Mouse (Mus musculus): ENCODE results near the gene Ajap1. TPM values are rescaled to one million over a fixed set of nuclear protein-coding genes. Genes with fewer than 3 reads are reported as not detected.

Ajap1 gene
- 16.3 and 18.5 TPM in 2 replicates for polyA plus RNA-seq (2014; fragmentation: Nextera tagmentation; extraction: Ambion mirVana)

DNA sequence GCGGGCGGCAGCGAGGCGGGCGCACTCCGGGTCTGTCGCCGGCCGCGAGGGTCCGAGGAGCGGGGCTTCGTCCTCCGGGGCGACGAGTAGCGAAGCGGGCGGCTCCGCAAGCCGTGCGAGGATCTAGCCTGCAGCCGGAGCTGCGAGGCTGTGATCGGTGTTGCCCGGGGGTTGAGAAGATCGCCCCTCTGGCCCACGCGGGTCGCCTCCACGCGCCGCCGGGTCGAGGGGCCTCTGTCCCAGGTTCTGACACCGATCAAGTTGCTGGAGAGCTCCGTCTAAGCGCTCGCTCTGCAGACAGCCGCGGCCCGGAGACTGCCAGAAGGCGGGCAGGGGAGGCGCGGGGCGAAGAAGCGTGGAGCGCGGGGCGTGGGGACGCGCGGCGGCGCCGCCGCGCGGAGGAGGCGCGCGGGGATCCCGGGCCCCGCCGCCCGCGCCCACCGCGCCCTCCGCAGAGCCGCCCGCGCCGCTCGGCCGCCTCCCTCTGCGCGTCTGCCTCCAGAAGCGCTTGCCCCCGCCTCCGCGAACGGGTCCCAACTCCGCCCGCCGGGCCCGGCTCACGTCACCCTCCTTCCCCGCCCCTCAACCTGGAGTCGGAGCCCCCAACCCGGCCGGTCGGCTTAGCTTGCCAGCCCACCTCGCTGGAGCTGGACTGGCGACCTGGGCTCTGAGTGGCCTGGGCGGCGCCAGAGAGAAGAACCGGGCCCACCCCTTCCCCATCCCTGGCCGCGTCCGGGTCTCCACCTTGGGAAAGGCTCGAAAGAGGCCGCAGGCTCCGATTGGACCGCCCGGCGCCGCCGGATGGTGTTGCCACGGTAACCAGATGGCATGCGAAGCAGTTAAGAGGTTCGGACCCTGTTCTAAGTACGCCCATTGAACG is at the start of gene Ajap1:
TSS of gene Ajap1 (minus strand) at position 353 of the 880 bp plus-strand sequence.
- peak; percentile 53 for DNase-seq (ENCODE audit: low spot score)
- WGBS = under 1% methylated on average over 65 of the region's 114 CpGs
- no peaks in the 10 kb centered on the region for H3K36me3 ChIP-seq (replicated peaks; ENCODE audit: control insufficient read depth, insufficient read depth)
- H3K27me3 ChIP-seq (ENCODE audit: control insufficient read depth, insufficient read depth, low read length) = no peaks in the 10 kb centered on the region
- peak; percentile 62 for ATAC-seq (ENCODE audit: low FRiP score)
- H3K9me3 ChIP-seq (ENCODE audit: control insufficient read depth, low read length) = no peaks in the 10 kb centered on the region
- peak within 1 kb of the TSS; percentile 68 for H3K4me3 ChIP-seq (replicated peaks; ENCODE audit: low read length)
- peak within 1 kb of the TSS; percentile 87 for H3K27ac ChIP-seq
- H3K4me1 ChIP-seq (replicated peaks; ENCODE audit: control insufficient read depth, insufficient read depth, low read length) = peaks cover 49% of the 10 kb centered on the region
- H3K4me2 ChIP-seq (replicated peaks) = peak within 1 kb of the TSS; percentile 85
- H3K9ac ChIP-seq = peak within 1 kb of the TSS; percentile 89

- no peaks in the 10 kb centered on the region for H3K36me3 ChIP-seq (replicated peaks; ENCODE audit: control insufficient read depth, insufficient read depth)
- H3K27ac ChIP-seq = no peak overlapping the region
- 0 out of 2 replicates have a peak, but pooled peaks have one; percentile 11 for ATAC-seq (ENCODE audit: low FRiP score)
Observed at GRCm38 (mm10) chr4:153530536-153530935, 47.9 kb upstream of the Ajap1 start.

GRCm38 (mm10) chr4:153521601-153522000 is 39.0 kb upstream of the Ajap1 start:
- H3K4me3 ChIP-seq (replicated peaks; ENCODE audit: low read length) = no peak overlapping the region

More at GRCm38 (mm10) chr4:153530536-153530935, 47.9 kb upstream of the Ajap1 start:
- Histone ChIP-seq H3K4me1 (replicated peaks; ENCODE audit: control insufficient read depth, insufficient read depth, low read length) (no peaks in the 10 kb centered on the region), H3K27me3 (ENCODE audit: control insufficient read depth, insufficient read depth, low read length) (no peaks in the 10 kb centered on the region), H3K4me3 (replicated peaks; ENCODE audit: low read length) (no peak overlapping the region), H3K9me3 (ENCODE audit: control insufficient read depth, low read length) (no peaks in the 10 kb centered on the region), H3K9ac (no peak overlapping the region), H3K4me2 (replicated peaks) (no peak overlapping the region)
- WGBS = 56% methylated on average over 14 of the region's 14 CpGs
- no peak for DNase-seq (ENCODE audit: low spot score)

GRCm38 (mm10) chr4:153519888-153520287 is 37.3 kb upstream of the Ajap1 start:
- Histone ChIP-seq H3K27ac (no peak overlapping the region), H3K27me3 (ENCODE audit: control insufficient read depth, insufficient read depth, low read length) (no peaks in the 10 kb centered on the region), H3K36me3 (replicated peaks; ENCODE audit: control insufficient read depth, insufficient read depth) (no peaks in the 10 kb centered on the region), H3K4me2 (replicated peaks) (no peak overlapping the region), H3K4me1 (replicated peaks; ENCODE audit: control insufficient read depth, insufficient read depth, low read length) (peaks cover 5% of the 10 kb centered on the region; the same call in 1 of the 2 replicates), H3K9me3 (ENCODE audit: control insufficient read depth, low read length) (0 out of 2 replicates have a peak, but pooled peaks cover 5% of the 10 kb centered on the region), H3K9ac (no peak overlapping the region), H3K4me3 (replicated peaks; ENCODE audit: low read length) (no peak overlapping the region)
- ATAC-seq (ENCODE audit: low FRiP score) (no peak), DNase-seq (ENCODE audit: low spot score) (no peak)
- 93% methylated on average over 3 of the region's 3 CpGs for WGBS

More at GRCm38 (mm10) chr4:153521601-153522000, 39.0 kb upstream of the Ajap1 start:
- Histone ChIP-seq H3K4me2 (replicated peaks) (no peak overlapping the region), H3K27me3 (ENCODE audit: control insufficient read depth, insufficient read depth, low read length) (no peaks in the 10 kb centered on the region), H3K36me3 (replicated peaks; ENCODE audit: control insufficient read depth, insufficient read depth) (no peaks in the 10 kb centered on the region), H3K9ac (no peak overlapping the region), H3K9me3 (ENCODE audit: control insufficient read depth, low read length) (0 out of 2 replicates have a peak, but pooled peaks cover 5% of the 10 kb centered on the region), H3K4me1 (replicated peaks; ENCODE audit: control insufficient read depth, insufficient read depth, low read length) (no peaks in the 10 kb centered on the region), H3K27ac (no peak overlapping the region)
- 88% methylated on average over 1 of the region's 1 CpGs for WGBS
- ATAC-seq (ENCODE audit: low FRiP score) = no peak
- no peak for DNase-seq (ENCODE audit: low spot score)

- WGBS = 97% methylated on average over 1 of the region's 1 CpGs
- no peak for DNase-seq (ENCODE audit: low spot score)
Observed at GRCm38 (mm10) chr4:153519289-153519688, 36.7 kb upstream of the Ajap1 start.

GRCm38 (mm10) chr4:153515786-153516185 is 33.2 kb upstream of the Ajap1 start:
- DNase-seq (ENCODE audit: low spot score) (no peak), ATAC-seq (ENCODE audit: low FRiP score) (no peak)
- no peaks in the 10 kb centered on the region for H3K36me3 ChIP-seq (replicated peaks; ENCODE audit: control insufficient read depth, insufficient read depth)
- H3K27ac ChIP-seq = no peak overlapping the region
- H3K4me3 ChIP-seq (replicated peaks; ENCODE audit: low read length) = no peak overlapping the region
- 30% methylated on average over 10 of the region's 10 CpGs for WGBS
- no peaks in the 10 kb centered on the region for H3K27me3 ChIP-seq (ENCODE audit: control insufficient read depth, insufficient read depth, low read length)
- peaks cover 5% of the 10 kb centered on the region; the same call in 1 of the 2 replicates for H3K4me1 ChIP-seq (replicated peaks; ENCODE audit: control insufficient read depth, insufficient read depth, low read length)
- H3K4me2 ChIP-seq (replicated peaks) = no peak overlapping the region
- 0 out of 2 replicates have a peak, but pooled peaks cover 5% of the 10 kb centered on the region for H3K9me3 ChIP-seq (ENCODE audit: control insufficient read depth, low read length)
- no peak overlapping the region for H3K9ac ChIP-seq

More at GRCm38 (mm10) chr4:153519289-153519688, 36.7 kb upstream of the Ajap1 start:
- H3K36me3 ChIP-seq (replicated peaks; ENCODE audit: control insufficient read depth, insufficient read depth) = no peaks in the 10 kb centered on the region
- no peak for ATAC-seq (ENCODE audit: low FRiP score)
- H3K27me3 ChIP-seq (ENCODE audit: control insufficient read depth, insufficient read depth, low read length) = no peaks in the 10 kb centered on the region
- 0 out of 2 replicates have a peak, but pooled peaks cover 5% of the 10 kb centered on the region for H3K9me3 ChIP-seq (ENCODE audit: control insufficient read depth, low read length)
- H3K4me1 ChIP-seq (replicated peaks; ENCODE audit: control insufficient read depth, insufficient read depth, low read length) = peaks cover 5% of the 10 kb centered on the region; the same call in 1 of the 2 replicates
- no peak overlapping the region for H3K9ac ChIP-seq
- no peak overlapping the region for H3K27ac ChIP-seq
- no peak overlapping the region for H3K4me3 ChIP-seq (replicated peaks; ENCODE audit: low read length)
- H3K4me2 ChIP-seq (replicated peaks) = no peak overlapping the region

- Histone ChIP-seq H3K9ac (no peak overlapping the region), H3K27ac (no peak overlapping the region), H3K4me2 (replicated peaks) (no peak overlapping the region), H3K36me3 (replicated peaks; ENCODE audit: control insufficient read depth, insufficient read depth) (no peaks in the 10 kb centered on the region), H3K4me1 (replicated peaks; ENCODE audit: control insufficient read depth, insufficient read depth, low read length) (peaks cover 5% of the 10 kb centered on the region; the same call in 1 of the 2 replicates), H3K9me3 (ENCODE audit: control insufficient read depth, low read length) (no peaks in the 10 kb centered on the region), H3K27me3 (ENCODE audit: control insufficient read depth, insufficient read depth, low read length) (no peaks in the 10 kb centered on the region), H3K4me3 (replicated peaks; ENCODE audit: low read length) (no peak overlapping the region)
- no peak for ATAC-seq (ENCODE audit: low FRiP score)
- DNase-seq (ENCODE audit: low spot score) = no peak
- WGBS = 78% methylated on average over 6 of the region's 6 CpGs
Observed at GRCm38 (mm10) chr4:153514071-153514470, 31.5 kb upstream of the Ajap1 start.

DNA sequence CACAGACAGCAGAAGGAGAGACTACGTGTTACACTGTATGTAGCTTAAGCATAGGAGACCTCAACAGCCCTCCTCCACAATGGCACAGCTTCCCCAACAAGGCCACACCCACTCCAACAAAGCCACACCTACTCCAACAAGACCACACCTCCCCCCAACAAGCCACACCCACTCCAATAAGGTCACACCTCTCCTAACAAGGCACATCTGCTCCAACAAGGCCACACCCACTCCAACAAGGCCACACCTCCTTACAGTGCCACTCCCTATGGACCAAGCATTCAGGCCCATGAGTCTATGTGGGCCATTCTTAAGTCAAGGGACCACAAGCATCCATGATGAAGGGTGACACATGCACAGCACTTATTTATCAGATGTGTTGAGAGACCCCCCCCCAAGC is 28.9 kb upstream of the Ajap1 start:
- H3K27me3 ChIP-seq (ENCODE audit: control insufficient read depth, insufficient read depth, low read length) = no peaks in the 10 kb centered on the region
- H3K4me1 ChIP-seq (replicated peaks; ENCODE audit: control insufficient read depth, insufficient read depth, low read length) = peaks cover 5% of the 10 kb centered on the region; the same call in 1 of the 2 replicates
- ATAC-seq (ENCODE audit: low FRiP score) (no peak), DNase-seq (ENCODE audit: low spot score) (no peak)
- WGBS = 93% methylated on average over 1 of the region's 1 CpGs
- no peaks in the 10 kb centered on the region for H3K9me3 ChIP-seq (ENCODE audit: control insufficient read depth, low read length)
- H3K4me2 ChIP-seq (replicated peaks) = no peak overlapping the region
- H3K9ac ChIP-seq = no peak overlapping the region
- H3K36me3 ChIP-seq (replicated peaks; ENCODE audit: control insufficient read depth, insufficient read depth) = no peaks in the 10 kb centered on the region
- H3K27ac ChIP-seq = no peak overlapping the region
- H3K4me3 ChIP-seq (replicated peaks; ENCODE audit: low read length) = no peak overlapping the region

- ATAC-seq (ENCODE audit: low FRiP score) (no peak), DNase-seq (ENCODE audit: low spot score) (no peak)
- H3K9me3 ChIP-seq (ENCODE audit: control insufficient read depth, low read length) = no peaks in the 10 kb centered on the region
- H3K4me2 ChIP-seq (replicated peaks) = no peak overlapping the region
- 87% methylated on average over 7 of the region's 7 CpGs for WGBS
- no peak overlapping the region for H3K9ac ChIP-seq
- no peak overlapping the region for H3K4me3 ChIP-seq (replicated peaks; ENCODE audit: low read length)
- H3K4me1 ChIP-seq (replicated peaks; ENCODE audit: control insufficient read depth, insufficient read depth, low read length) = no peaks in the 10 kb centered on the region
- no peaks in the 10 kb centered on the region for H3K27me3 ChIP-seq (ENCODE audit: control insufficient read depth, insufficient read depth, low read length)
- H3K36me3 ChIP-seq (replicated peaks; ENCODE audit: control insufficient read depth, insufficient read depth) = no peaks in the 10 kb centered on the region
- H3K27ac ChIP-seq = no peak overlapping the region
Observed at GRCm38 (mm10) chr4:153501936-153502335, 19.3 kb upstream of the Ajap1 start.
